Mouse (Mus musculus) frontal cortex, adult (tissue): ENCODE results near the gene Cd47.
"Not testable (repeated sequence)": the region's sequence is repeated elsewhere in the genome, so short reads cannot be mapped to it uniquely, and the experiment has no call there.

Experiments
- ATAC-seq: cut with Nextera tagmentation; 2 replicates; pipeline ENCODE4 v1.9.2; 2017; ENCODE audit warnings: mild to moderate bottlenecking, moderate library complexity, mixed read lengths; ENCODE audit not compliant: low TSS enrichment

Gene Cd47

GRCm38 (mm10) chr16:49787714-49788113 is 12.6 kb upstream of the Cd47 start:
- no peak for ATAC-seq

GRCm38 (mm10) chr16:49790575-49791465 is 9.5 kb upstream of the Cd47 start:
- no peak for ATAC-seq

GRCm38 (mm10) chr16:49792446-49792878 is 7.9 kb upstream of the Cd47 start:
- ATAC-seq = peak; percentile 94

GRCm38 (mm10) chr16:49793596-49793995 is 6.7 kb upstream of the Cd47 start:
- no peak for ATAC-seq

- ATAC-seq = no peak
Measured at GRCm38 (mm10) chr16:49796271-49796670, 4.1 kb upstream of the Cd47 start.

- ATAC-seq = no peak
Measured at GRCm38 (mm10) chr16:49796954-49797353, 3.4 kb upstream of the Cd47 start.

GRCm38 (mm10) chr16:49798790-49799189 is 1.5 kb upstream of the Cd47 start:
- no peak for ATAC-seq

GRCm38 (mm10) chr16:49800996-49801395 is 663 bp downstream of the Cd47 start:
- ATAC-seq = no peak

- no peak for ATAC-seq
Measured at GRCm38 (mm10) chr16:49801399-49801798, 1.1 kb downstream of the Cd47 start.

- ATAC-seq = no peak
Measured at GRCm38 (mm10) chr16:49802993-49803392, 2.7 kb downstream of the Cd47 start.

GRCm38 (mm10) chr16:49803932-49804461 is 3.7 kb downstream of the Cd47 start:
- ATAC-seq = no peak

- peak; percentile 25; the same call in 1 of the 2 replicates for ATAC-seq
Measured at GRCm38 (mm10) chr16:49806920-49807319, 6.6 kb downstream of the Cd47 start.

GRCm38 (mm10) chr16:49807419-49807841 is 7.1 kb downstream of the Cd47 start:
- ATAC-seq = peak; percentile 58

- peak; percentile 51 for ATAC-seq
Measured at GRCm38 (mm10) chr16:49807862-49808430, 7.6 kb downstream of the Cd47 start.

GRCm38 (mm10) chr16:49811897-49812296 is 11.6 kb downstream of the Cd47 start:
- ATAC-seq = no peak

GRCm38 (mm10) chr16:49812821-49813616 is 12.7 kb downstream of the Cd47 start:
- peak; percentile 90 for ATAC-seq

- no peak for ATAC-seq
Measured at GRCm38 (mm10) chr16:49814419-49814818, 14.1 kb downstream of the Cd47 start.

GRCm38 (mm10) chr16:49816889-49817288 is 16.6 kb downstream of the Cd47 start:
- no peak for ATAC-seq

GRCm38 (mm10) chr16:49818146-49818545 is 17.8 kb downstream of the Cd47 start:
- ATAC-seq = no peak

- no peak for ATAC-seq
Measured at GRCm38 (mm10) chr16:49818627-49819026, 18.3 kb downstream of the Cd47 start.

GRCm38 (mm10) chr16:49819494-49819893 is 19.2 kb downstream of the Cd47 start:
- ATAC-seq = no peak

GRCm38 (mm10) chr16:49830911-49831310 is 30.6 kb downstream of the Cd47 start:
- ATAC-seq = not testable (repeated sequence)
